In the genomic region with DNA sequence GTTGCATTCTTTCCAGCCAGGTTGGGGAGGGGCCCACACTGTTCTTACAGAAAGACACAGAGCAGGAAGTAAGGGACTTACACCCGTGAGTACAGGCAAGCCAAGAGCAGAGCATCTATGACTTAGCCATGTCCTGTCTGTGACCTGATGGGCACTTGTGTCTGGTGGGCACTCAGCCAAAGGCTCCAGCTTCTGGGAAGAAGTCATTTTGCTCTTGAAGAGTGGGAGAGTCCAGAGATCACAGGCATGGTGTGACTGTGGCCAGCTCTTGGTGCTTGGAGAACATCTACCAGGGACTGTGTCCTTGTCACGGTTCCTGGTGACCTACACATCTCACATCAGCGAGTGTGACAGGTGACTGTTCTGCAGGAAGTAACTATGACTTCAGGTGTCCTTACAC, we compare ENCODE assay signal across 18 mouse cellular contexts. TPM values are rescaled to one million over a fixed set of nuclear protein-coding genes. Genes with fewer than 3 reads are reported as not detected.
"Had no signal": no experiment of that assay in that cellular context is flagged by ENCODE, and none has a peak within 500 bp of the region (broad histone marks: within the 10 kb centered on the region; RNA-seq: fewer than 3 reads in every experiment).

No protein-coding gene starts in this region.

- H3K27ac ChIP-seq: kidney, postnatal 0 days; left cerebral cortex, adult 2 months; limb, embryonic 12.5 days; liver, embryonic 13.5 days; lung, embryonic 15.5 days; macrophage had no signal

- H3K9me3 ChIP-seq: limb, embryonic 12.5 days; liver, embryonic 13.5 days; lung, embryonic 15.5 days; megakaryocyte, embryonic 14.5 days had no signal

- H3K27me3 ChIP-seq: lung, embryonic 15.5 days had no signal

- H3K4me3 ChIP-seq: left cerebral cortex, adult 2 months; limb, embryonic 12.5 days; liver, embryonic 13.5 days; lung, embryonic 15.5 days; megakaryocyte, embryonic 14.5 days had no signal

- H3K4me2 ChIP-seq: limb, embryonic 12.5 days; liver, embryonic 13.5 days; lung, embryonic 15.5 days had no signal

- H3K9ac ChIP-seq: limb, embryonic 12.5 days; liver, embryonic 13.5 days; liver, postnatal 0 days; lung, embryonic 15.5 days had no signal

- DNase-seq: kidney, adult 9 months; kidney, postnatal 4 days; liver; liver, embryonic 13.5 days; liver, postnatal 0 days; lung, postnatal 14 days; right cerebral cortex, adult 18-20 months; right cerebral cortex, postnatal 25 days; thymus, postnatal 36 days had no signal

- H3K36me3 ChIP-seq: limb, embryonic 12.5 days; liver, embryonic 13.5 days; lung, embryonic 15.5 days had no signal

- H3K4me1 ChIP-seq: limb, embryonic 12.5 days; lung, embryonic 15.5 days had no signal

- ATAC-seq: intestine, postnatal 0 days had no signal

RNA-seq across cellular contexts. Expression of a gene that starts 52.4 kb away (rescaled TPM):
- total RNA-seq: layer of hippocampus, postnatal 25 days had no signal
- polyA plus RNA-seq: kidney, postnatal 0 days; limb, embryonic 12.5 days; liver, embryonic 13.5 days; liver, postnatal 0 days; lung, embryonic 15.5 days; macrophage; stomach, embryonic 16.5 days had no signal
